Mouse (Mus musculus): ENCODE data around the gene Gm8890. TPM values are rescaled to one million over a fixed set of nuclear protein-coding genes. Genes with fewer than 3 reads are reported as not detected.
"Not testable (repeated sequence)": the region's sequence is repeated elsewhere in the genome, so short reads cannot be mapped to it uniquely, and the experiment has no call there.

Gene Gm8890
- polyA plus RNA-seq (2012; ENCODE audit: insufficient read depth, insufficient read length, missing spikeins): not detected in 2 replicates

- not testable (repeated sequence) for H3K4me3 ChIP-seq (ENCODE audit: insufficient read depth, low read depth, low read length); H3K4me1 ChIP-seq (ENCODE audit: control insufficient read depth, insufficient read depth, insufficient read length, low read length); H3K27ac ChIP-seq (replicated peaks; ENCODE audit: low read depth, low read length)
Observed at GRCm38 (mm10) chr5:11255733-11256132, at the start of gene Gm8890. Gm8890 (plus strand) TSS chr5:11256033.

DNA sequence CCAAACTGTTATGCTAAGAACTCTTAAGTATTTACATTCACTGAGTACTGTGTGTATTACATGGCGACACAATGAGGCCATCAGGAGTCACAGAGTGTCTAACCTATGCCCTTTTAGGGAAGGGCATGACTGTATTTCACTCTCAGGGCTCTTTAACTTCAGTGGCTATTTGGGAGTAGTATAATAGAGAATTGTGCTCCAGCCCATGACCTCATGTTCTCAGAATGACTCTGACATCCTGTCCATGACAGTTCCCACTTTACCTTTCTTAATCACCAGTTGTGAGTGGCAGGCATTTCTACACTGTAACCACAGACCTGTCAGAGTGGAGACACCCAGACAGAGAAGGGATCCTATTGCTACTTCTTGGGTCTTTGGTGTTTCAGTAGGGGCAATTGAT, 388 bp downstream of the Gm8890 start:
- H3K27ac ChIP-seq (replicated peaks; ENCODE audit: low read depth, low read length); H3K4me1 ChIP-seq (ENCODE audit: control insufficient read depth, insufficient read depth, insufficient read length, low read length); H3K4me3 ChIP-seq (ENCODE audit: insufficient read depth, low read depth, low read length): not testable (repeated sequence)

Other genes starting within 250 kb of the Gm8890 start
- not detected in 2 replicates for gene Gm8879, start 128.4 kb upstream of the Gm8890 start, polyA plus RNA-seq (2012; ENCODE audit: insufficient read depth, insufficient read length, missing spikeins)
- not detected in 2 replicates for gene Gm5861, start 73.0 kb upstream of the Gm8890 start, polyA plus RNA-seq (2012; ENCODE audit: insufficient read depth, insufficient read length, missing spikeins)
- gene Speer1, start 85.5 kb downstream of the Gm8890 start, polyA plus RNA-seq (2012; ENCODE audit: insufficient read depth, insufficient read length, missing spikeins): not detected in 2 replicates
- not detected in 2 replicates for gene Gm8897, start 160.4 kb downstream of the Gm8890 start, polyA plus RNA-seq (2012; ENCODE audit: insufficient read depth, insufficient read length, missing spikeins)
- not detected in 2 replicates for gene Gm8906, start 246.7 kb downstream of the Gm8890 start, polyA plus RNA-seq (2012; ENCODE audit: insufficient read depth, insufficient read length, missing spikeins)

Measured in brown adipose tissue, adult 24 weeks (tissue).